Mouse (Mus musculus) brain, embryonic 14.5 days (tissue): ENCODE results near the gene Trim44.

Source experiments
- CTCF ChIP-seq: fragments of 200-500 bp; IDR thresholded peaks from 2 replicates; pipeline ENCODE4 v1.5.1; 2012; ENCODE audit warnings: inconsistent platforms, mild to moderate bottlenecking, moderate library complexity, borderline replicate concordance; ENCODE audit not compliant: insufficient read depth, insufficient read length; ENCODE audit errors: extremely low read depth
- POLR2A ChIP-seq: fragments of 200-500 bp; IDR thresholded peaks from 2 replicates; pipeline ENCODE4 v1.6.1; 2012; ENCODE audit warnings: mild to moderate bottlenecking, inconsistent platforms, borderline replicate concordance; ENCODE audit not compliant: poor library complexity, insufficient read depth, insufficient read length, severe bottlenecking; ENCODE audit errors: extremely low read depth

DNA sequence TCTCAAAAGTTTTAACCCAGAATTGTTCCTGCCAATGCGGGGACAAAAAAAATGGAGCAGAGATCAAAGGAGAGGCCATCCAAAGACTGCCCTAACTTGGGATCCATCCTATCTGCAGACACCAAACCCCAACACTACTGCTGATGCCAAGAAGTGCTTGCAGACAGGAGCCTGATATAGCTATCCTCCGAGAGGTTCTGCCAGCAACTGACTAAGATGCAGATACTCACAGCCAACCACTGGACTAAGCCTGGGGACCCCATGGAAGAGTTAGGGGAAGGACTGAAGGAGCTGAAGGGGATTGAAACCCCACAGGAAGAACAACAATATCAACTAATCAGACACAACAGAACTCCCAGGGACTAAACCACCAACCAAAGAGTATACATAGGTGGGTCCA, 30.3 kb downstream of the Trim44 start:
- no peak for TF ChIP-seq POLR2A
- TF ChIP-seq CTCF, result no peak
